Mouse (Mus musculus): ENCODE results near the gene Wdr27. TPM values are rescaled to one million over a fixed set of nuclear protein-coding genes. Genes with fewer than 3 reads are reported as not detected.

Gene Wdr27
- total RNA-seq, 2 experiments from 2014 or later, result not detected

GRCm38 (mm10) chr17:14847709-14848108, 95.2 kb downstream of the Wdr27 start:
- no peak for ATAC-seq (replicated peaks; ENCODE audit: low FRiP score, poor library complexity, severe bottlenecking)

- no peak for ATAC-seq (replicated peaks; ENCODE audit: low FRiP score, poor library complexity, severe bottlenecking)
Observed at GRCm38 (mm10) chr17:14846880-14847279, 96.1 kb downstream of the Wdr27 start.

GRCm38 (mm10) chr17:14826715-14827295, 116.2 kb downstream of the Wdr27 start:
- ATAC-seq (replicated peaks; ENCODE audit: low FRiP score, poor library complexity, severe bottlenecking), result no peak

- no peak for ATAC-seq (replicated peaks; ENCODE audit: low FRiP score, poor library complexity, severe bottlenecking)
Observed at GRCm38 (mm10) chr17:14824938-14825337, 118.0 kb downstream of the Wdr27 start.

GRCm38 (mm10) chr17:14817975-14818374, 125.0 kb downstream of the Wdr27 start:
- ATAC-seq (replicated peaks; ENCODE audit: low FRiP score, poor library complexity, severe bottlenecking), result no peak

- no peak for ATAC-seq (replicated peaks; ENCODE audit: low FRiP score, poor library complexity, severe bottlenecking)
Observed at GRCm38 (mm10) chr17:14816107-14816506, 126.9 kb downstream of the Wdr27 start.

GRCm38 (mm10) chr17:14815304-14815703, 127.7 kb downstream of the Wdr27 start:
- no peak for ATAC-seq (replicated peaks; ENCODE audit: low FRiP score, poor library complexity, severe bottlenecking)

GRCm38 (mm10) chr17:14812631-14813030, 130.3 kb downstream of the Wdr27 start:
- no peak for ATAC-seq (replicated peaks; ENCODE audit: low FRiP score, poor library complexity, severe bottlenecking)

- ATAC-seq (replicated peaks; ENCODE audit: low FRiP score, poor library complexity, severe bottlenecking), result no peak
Observed at GRCm38 (mm10) chr17:14812033-14812432, 130.9 kb downstream of the Wdr27 start.

GRCm38 (mm10) chr17:14806808-14807207, 136.2 kb downstream of the Wdr27 start:
- ATAC-seq (replicated peaks; ENCODE audit: low FRiP score, poor library complexity, severe bottlenecking), result no peak

GRCm38 (mm10) chr17:14799243-14799642, 143.7 kb downstream of the Wdr27 start:
- ATAC-seq (replicated peaks; ENCODE audit: low FRiP score, poor library complexity, severe bottlenecking), result no peak

GRCm38 (mm10) chr17:14795074-14795473, 147.9 kb downstream of the Wdr27 start:
- ATAC-seq (replicated peaks; ENCODE audit: low FRiP score, poor library complexity, severe bottlenecking), result no peak

GRCm38 (mm10) chr17:14779356-14779755, 163.6 kb downstream of the Wdr27 start:
- ATAC-seq (replicated peaks; ENCODE audit: low FRiP score, poor library complexity, severe bottlenecking), result no peak

GRCm38 (mm10) chr17:14771339-14771738, 171.6 kb downstream of the Wdr27 start:
- ATAC-seq (replicated peaks; ENCODE audit: low FRiP score, poor library complexity, severe bottlenecking), result no peak

- no peak for ATAC-seq (replicated peaks; ENCODE audit: low FRiP score, poor library complexity, severe bottlenecking)
Observed at GRCm38 (mm10) chr17:14770377-14770776, 172.6 kb downstream of the Wdr27 start.

Other genes starting within 250 kb of the Wdr27 start
- not detected in 2 replicates for gene Thbs2, start 248.9 kb downstream of the Wdr27 start, total RNA-seq (2015; ENCODE audit: low replicate concordance)
- gene Thbs2, start 248.9 kb downstream of the Wdr27 start, total RNA-seq (2017; ENCODE audit: low replicate concordance), result 1.3 TPM in 1 of 2 replicates, not detected in the other
- gene 1600012H06Rik, start within 50 bp of the Wdr27 start, total RNA-seq (2015; ENCODE audit: low replicate concordance), result 12.3 and 12.6 TPM in 2 replicates
- gene 1600012H06Rik, start within 50 bp of the Wdr27 start, total RNA-seq (2017; ENCODE audit: low replicate concordance), result 2.3 and 9.0 TPM in 2 replicates
- gene Phf10, start 18.1 kb upstream of the Wdr27 start, total RNA-seq (2015; ENCODE audit: low replicate concordance), result 217 and 251 TPM in 2 replicates
- 117 and 125 TPM in 2 replicates for gene Phf10, start 18.1 kb upstream of the Wdr27 start, total RNA-seq (2017; ENCODE audit: low replicate concordance)
- gene 9030025P20Rik, start 35.3 kb upstream of the Wdr27 start, total RNA-seq (2015; ENCODE audit: low replicate concordance), result 4.6 and 5.8 TPM in 2 replicates
- gene 9030025P20Rik, start 35.3 kb upstream of the Wdr27 start, total RNA-seq (2017; ENCODE audit: low replicate concordance), result 0.76 and 7.2 TPM in 2 replicates
- gene Gm3417, start 35.6 kb upstream of the Wdr27 start, total RNA-seq (2015; ENCODE audit: low replicate concordance), result not detected in 2 replicates
- not detected in 2 replicates for gene Gm3417, start 35.6 kb upstream of the Wdr27 start, total RNA-seq (2017; ENCODE audit: low replicate concordance)
- gene Gm3435, start 67.0 kb upstream of the Wdr27 start, total RNA-seq (2015; ENCODE audit: low replicate concordance), result 5.4 TPM in 1 of 2 replicates, not detected in the other
- gene Gm3435, start 67.0 kb upstream of the Wdr27 start, total RNA-seq (2017; ENCODE audit: low replicate concordance), result 0.26 and 5.4 TPM in 2 replicates
- 90.5 and 91.5 TPM in 2 replicates for gene Ermard, start 98.0 kb upstream of the Wdr27 start, total RNA-seq (2015; ENCODE audit: low replicate concordance)
- gene Ermard, start 98.0 kb upstream of the Wdr27 start, total RNA-seq (2017; ENCODE audit: low replicate concordance), result 43.6 and 72.8 TPM in 2 replicates
- 14.8 TPM in 1 of 2 replicates, not detected in the other for gene Tcte3, start 98.3 kb upstream of the Wdr27 start, total RNA-seq (2015; ENCODE audit: low replicate concordance)
- 4.1 TPM in 1 of 2 replicates, not detected in the other for gene Tcte3, start 98.3 kb upstream of the Wdr27 start, total RNA-seq (2017; ENCODE audit: low replicate concordance)
- 2.2 and 2.9 TPM in 2 replicates for gene Gm3448, start 98.4 kb upstream of the Wdr27 start, total RNA-seq (2015; ENCODE audit: low replicate concordance)
- gene Gm3448, start 98.4 kb upstream of the Wdr27 start, total RNA-seq (2017; ENCODE audit: low replicate concordance), result 2.8 and 11.4 TPM in 2 replicates

All from erythroid progenitor cell, adult 5-6 weeks (primary cell).